Mouse (Mus musculus): ENCODE data around the gene Fcgr3. TPM values are rescaled to one million over a fixed set of nuclear protein-coding genes. Genes with fewer than 3 reads are reported as not detected.

Fcgr3 gene
- not detected for polyA plus RNA-seq (2012; fragmentation: generic; extraction: Trizol)

DNA sequence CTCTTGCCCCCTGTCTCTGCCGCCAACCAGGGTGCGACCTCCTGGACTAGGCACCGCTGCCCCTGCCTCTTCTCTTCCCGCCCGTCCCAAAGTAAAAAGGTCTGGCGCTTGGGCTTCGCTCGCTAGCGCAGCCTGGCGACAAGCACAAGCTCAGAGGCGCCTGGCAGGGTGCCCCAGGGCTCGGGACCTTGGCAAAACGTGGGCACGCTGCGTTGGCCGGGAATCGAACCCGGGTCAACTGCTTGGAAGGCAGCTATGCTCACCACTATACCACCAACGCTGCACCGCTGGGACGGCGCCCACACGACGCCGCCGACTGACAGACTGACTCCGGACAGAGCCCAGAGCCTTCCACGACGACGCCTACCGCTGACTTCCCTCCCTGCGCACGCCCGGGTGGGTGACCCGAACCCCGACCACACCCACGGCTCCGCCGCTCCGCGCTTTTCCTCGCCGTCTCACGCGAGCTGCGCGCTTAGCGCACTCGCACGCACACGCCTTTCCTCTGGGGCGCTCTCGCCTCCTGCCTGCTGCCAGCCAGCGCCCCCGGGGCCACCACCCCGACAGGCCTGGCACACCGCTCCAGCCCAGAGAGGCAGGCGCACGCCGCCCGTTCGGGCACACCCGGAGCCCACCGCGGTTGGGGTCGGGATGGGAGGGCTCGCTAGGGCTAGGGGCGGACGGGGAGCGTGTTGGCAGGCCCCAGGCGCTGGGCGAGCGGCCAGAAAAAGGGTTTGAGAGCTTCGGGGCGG lies at the start of gene Fcgr3:
Gene Fcgr3 (minus strand): TSS at position 445 of the 752 bp plus-strand sequence.

DNA sequence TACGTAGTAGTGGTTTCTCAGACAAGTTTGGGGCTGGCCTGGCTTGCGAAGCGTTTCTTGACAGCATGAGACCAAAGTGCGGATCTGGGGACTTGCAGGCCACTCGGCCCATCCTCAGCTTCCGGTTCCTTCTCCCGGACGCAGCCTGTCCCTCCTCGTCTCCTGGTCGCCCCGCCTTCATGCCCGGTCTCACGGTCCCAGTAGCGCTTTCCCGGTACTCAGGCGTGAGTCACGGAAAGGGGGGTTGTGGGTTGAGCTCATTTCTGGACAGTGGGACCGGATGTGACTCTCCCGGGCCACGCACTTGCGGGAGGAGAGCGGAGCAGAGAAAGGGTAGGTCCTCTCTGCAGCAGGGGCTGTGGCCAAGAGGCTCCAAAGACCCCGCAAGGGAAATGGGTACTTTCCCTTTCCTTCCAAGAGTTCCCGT lies 49.2 kb upstream of the Fcgr3 start, which contains the start of gene Cfap126:
Gene Cfap126 (plus strand): TSS at position 46 of the 427 bp plus-strand sequence.

DNA sequence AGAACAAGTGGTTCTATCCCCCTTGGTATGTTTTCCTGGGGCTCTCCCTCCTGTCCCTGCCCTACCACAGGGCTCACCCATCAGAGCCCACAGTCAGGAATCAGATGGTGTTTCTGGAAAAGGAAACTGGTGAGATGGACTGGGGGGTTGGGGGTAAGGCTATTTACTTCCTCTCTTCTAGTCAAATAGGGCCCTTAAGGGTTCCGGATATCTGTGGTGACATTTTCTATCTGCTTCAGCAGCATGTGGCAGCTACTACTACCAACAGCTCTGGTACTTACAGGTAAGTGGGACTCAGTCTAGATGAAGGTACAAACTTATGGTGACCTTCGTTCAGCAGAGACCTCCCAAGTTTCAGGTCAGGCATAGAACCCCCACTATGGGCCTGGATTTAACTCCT lies 46.0 kb downstream of the Fcgr3 start, which contains the start of gene Fcgr4:
Gene Fcgr4 (plus strand): TSS at position 184 of the 400 bp plus-strand sequence.

Other genes with a start within 250 kb of the Fcgr3 start
- 1 to 10 TPM in 1 of 2 experiments, under 1 TPM in 1; 0.78 to 5.4 TPM for gene Atf6, start 197.2 kb downstream of the Fcgr3 start, polyA plus RNA-seq (2012; fragmentation: generic; extraction: Trizol)
- under 1 TPM; 0.05 to 0.15 TPM for gene Gm26620, start 179.9 kb downstream of the Fcgr3 start, polyA plus RNA-seq (2012; fragmentation: generic; extraction: Trizol)
- 10 to 100 TPM; 15.0 to 25.0 TPM for gene Dusp12, start 179.4 kb downstream of the Fcgr3 start, polyA plus RNA-seq (2012; fragmentation: generic; extraction: Trizol)
- under 1 TPM in 1 of 2 experiments, not detected in 1; 0.13 TPM for gene Fcrlb, start 152.0 kb downstream of the Fcgr3 start, polyA plus RNA-seq (2012; fragmentation: generic; extraction: Trizol)
- not detected for gene Fcrla, start 137.4 kb downstream of the Fcgr3 start, polyA plus RNA-seq (2012; fragmentation: generic; extraction: Trizol)
- gene Fcgr2b, start 88.4 kb downstream of the Fcgr3 start, polyA plus RNA-seq (2012; fragmentation: generic; extraction: Trizol), result not detected
- gene Fcgr4, start 46.0 kb downstream of the Fcgr3 start, polyA plus RNA-seq (2012; fragmentation: generic; extraction: Trizol), result 1 to 10 TPM in 1 of 2 experiments, under 1 TPM in 1; 0.23 to 2.7 TPM
- 1 to 10 TPM in 1 of 2 experiments, under 1 TPM in 1; 0.47 to 2.7 TPM for gene Cfap126, start 49.0 kb upstream of the Fcgr3 start, polyA plus RNA-seq (2012; fragmentation: generic; extraction: Trizol)
- gene Sdhc, start 85.7 kb upstream of the Fcgr3 start, polyA plus RNA-seq (2012; fragmentation: generic; extraction: Trizol), result 100 to 1,000 TPM in 1 of 2 experiments, 10 to 100 TPM in 1; 72.7 to 128 TPM
- gene Mpz, start 85.8 kb upstream of the Fcgr3 start, polyA plus RNA-seq (2012; fragmentation: generic; extraction: Trizol), result under 1 TPM; 0.07 to 0.42 TPM
- under 1 TPM in 1 of 2 experiments, not detected in 1; 0.11 TPM for gene Pcp4l1, start 131.3 kb upstream of the Fcgr3 start, polyA plus RNA-seq (2012; fragmentation: generic; extraction: Trizol)
- gene Nr1i3, start 149.0 kb upstream of the Fcgr3 start, polyA plus RNA-seq (2012; fragmentation: generic; extraction: Trizol), result under 1 TPM; 0.01 to 0.02 TPM
- 10 to 100 TPM; 30.8 to 39.3 TPM for gene Tomm40l, start 157.6 kb upstream of the Fcgr3 start, polyA plus RNA-seq (2012; fragmentation: generic; extraction: Trizol)
- gene Apoa2, start 160.1 kb upstream of the Fcgr3 start, polyA plus RNA-seq (2012; fragmentation: generic; extraction: Trizol), result under 1 TPM in 1 of 2 experiments, not detected in 1; 0.33 TPM
- gene Fcer1g, start 169.4 kb upstream of the Fcgr3 start, polyA plus RNA-seq (2012; fragmentation: generic; extraction: Trizol), result under 1 TPM in 1 of 2 experiments, not detected in 1; 0.07 TPM
- gene Adamts4, start 185.5 kb upstream of the Fcgr3 start, polyA plus RNA-seq (2012; fragmentation: generic; extraction: Trizol), result 1 to 10 TPM in 1 of 2 experiments, under 1 TPM in 1; 0.25 to 8.9 TPM
- 100 to 1,000 TPM; 163 to 201 TPM for gene Ndufs2, start 186.5 kb upstream of the Fcgr3 start, polyA plus RNA-seq (2012; fragmentation: generic; extraction: Trizol)
- gene B4galt3, start 205.4 kb upstream of the Fcgr3 start, polyA plus RNA-seq (2012; fragmentation: generic; extraction: Trizol), result 10 to 100 TPM in 1 of 2 experiments, 1 to 10 TPM in 1; 9.2 to 33.6 TPM
- gene Ppox, start 216.3 kb upstream of the Fcgr3 start, polyA plus RNA-seq (2012; fragmentation: generic; extraction: Trizol), result 10 to 100 TPM in 1 of 2 experiments, 1 to 10 TPM in 1; 7.7 to 19.8 TPM
- gene Usp21, start 223.1 kb upstream of the Fcgr3 start, polyA plus RNA-seq (2012; fragmentation: generic; extraction: Trizol), result 10 to 100 TPM; 15.3 to 46.2 TPM
- gene Ufc1, start 230.1 kb upstream of the Fcgr3 start, polyA plus RNA-seq (2012; fragmentation: generic; extraction: Trizol), result 100 to 1,000 TPM in 1 of 2 experiments, 10 to 100 TPM in 1; 96.6 to 138 TPM